Mouse (Mus musculus): ENCODE measurements around the gene Zfp189.

GRCm38 (mm10) chr4:49549383-49549782 is 28.4 kb downstream of the Zfp189 start, which contains the start of gene Aldob:
- no peak for TF ChIP-seq CTCF (IDR thresholded peaks at IDR 0.05; ENCODE audit: control insufficient read depth, insufficient read depth, insufficient read length)
- TF ChIP-seq MYOD1 (IDR thresholded peaks at IDR 0.05; ENCODE audit: control insufficient read depth, insufficient read length, low read depth), result no peak
